Mouse (Mus musculus) heart, embryonic 14.5 days (tissue): ENCODE measurements around the gene Eno2. TPM values are rescaled to one million over a fixed set of nuclear protein-coding genes. Genes with fewer than 3 reads are reported as not detected.

ENCODE experiments used
- ATAC-seq: fragments of 200-750 bp; cut with Nextera tagmentation; 2 replicates; pipeline ENCODE4 v1.8.0; 2017; ENCODE audit warnings: low read depth, moderate TSS enrichment; ENCODE audit not compliant: insufficient number of reproducible peaks, insufficient read depth, low FRiP score
- H3K27ac ChIP-seq, 2 experiments: fragments of 200-500 bp in 1 of 2; fragments of 300-500 bp in 1 of 2; sonication (generic) in 1 of 2; replicated peaks in 1 of 2; 2 replicates each; pipeline ENCODE4 v1.5.1; 2012 to 2014; ENCODE audit warnings: low read depth in 2 of 2, low read length in 2 of 2, control low read depth in 1 of 2, mild to moderate bottlenecking in 1 of 2, mixed read lengths in 1 of 2; ENCODE audit not compliant: control insufficient read depth in 1 of 2, insufficient read depth in 1 of 2
- H3K27me3 ChIP-seq: fragments of 300-500 bp; sonication (generic); 2 replicates; pipeline ENCODE4 v1.6.1; 2014; ENCODE audit warnings: mild to moderate bottlenecking, low read length, control low read depth; ENCODE audit not compliant: control insufficient read depth, insufficient read depth
- H3K36me3 ChIP-seq: fragments of 300-500 bp; sonication (generic); 2 replicates; pipeline ENCODE4 v1.6.1; 2014; ENCODE audit warnings: mild to moderate bottlenecking, control low read depth, low read length, mixed read lengths; ENCODE audit not compliant: control insufficient read depth, insufficient read depth
- H3K4me1 ChIP-seq, 2 experiments: fragments of 200-500 bp in 1 of 2; fragments of 300-500 bp in 1 of 2; sonication (generic) in 1 of 2; 2 replicates each; pipeline ENCODE4 v1.6.1; 2012 to 2014; ENCODE audit warnings: low read length in 2 of 2, control low read depth in 1 of 2, mixed read lengths in 1 of 2; ENCODE audit not compliant: control insufficient read depth in 2 of 2, insufficient read depth in 2 of 2
- H3K4me2 ChIP-seq: fragments of 300-500 bp; sonication (generic); 2 replicates; pipeline ENCODE4 v1.6.1; 2014; ENCODE audit warnings: mild to moderate bottlenecking, low read length
- H3K4me3 ChIP-seq, 2 experiments: fragments of 200-500 bp in 1 of 2; fragments of 300-500 bp in 1 of 2; sonication (generic) in 1 of 2; 2 replicates each; pipeline ENCODE4 v1.5.1; 2012 to 2014; ENCODE audit warnings: low read length in 2 of 2, mild to moderate bottlenecking in 2 of 2, control low read depth in 1 of 2, low read depth in 1 of 2, moderate library complexity in 1 of 2; ENCODE audit not compliant: control insufficient read depth in 1 of 2, insufficient read depth in 1 of 2
- H3K9ac ChIP-seq: fragments of 300-500 bp; sonication (generic); 2 replicates; pipeline ENCODE4 v1.6.1; 2014; ENCODE audit warnings: mild to moderate bottlenecking, low read length
- H3K9me3 ChIP-seq: fragments of 300-500 bp; sonication (generic); 2 replicates; pipeline ENCODE4 v1.6.1; 2016; ENCODE audit warnings: low read length, control low read depth; ENCODE audit not compliant: control insufficient read depth
- WGBS: fragments of 180-500 bp; shearing (Covaris S2); extraction: QIAGEN DNeasy Blood & Tissue Kit; methylation state at CpG from one replicate; pipeline ENCODE4 v1.1.7; 2014; 5-methylcytosine and 5-hydroxymethylcytosine counted together
- polyA plus RNA-seq: library from polyadenylated mRNA; unstranded; fragments of >200 nt; fragmentation: Nextera tagmentation; extraction: Ambion mirVana; gene quantifications from 2 replicates; pipeline ENCODE4 v1.2.1, GENCODE M21; 2014

Gene Eno2
- polyA plus RNA-seq, 1 experiment from 2014 or later: 4.2 TPM

GRCm38 (mm10) chr6:124758849-124759232 lies 10.6 kb downstream of the Eno2 start:
- Histone ChIP-seq H3K36me3 (no peaks in the 10 kb centered on the region), H3K4me2 (peak overlapping the region; percentile 68), H3K27ac (peak overlapping the region; percentile 61 to 97; a peak in 3 of 4 replicates), H3K9me3 (no peaks in the 10 kb centered on the region), H3K4me1 (peaks cover 25 to 38% of the 10 kb centered on the region in 2 experiments), H3K27me3 (0 out of 2 replicates have a peak, but pooled peaks cover 3% of the 10 kb centered on the region), H3K4me3 (no peak overlapping the region), H3K9ac (peak overlapping the region; percentile 56)
- ATAC-seq: no peak
- 29% methylated on average over 2 of the region's 2 CpGs for WGBS

GRCm38 (mm10) chr6:124757909-124758848 lies 11.3 kb downstream of the Eno2 start:
- peak overlapping the region; percentile 68 for H3K4me2 ChIP-seq
- WGBS: 37% methylated on average over 5 of the region's 5 CpGs
- peak overlapping the region; percentile 82 to 97 for H3K27ac ChIP-seq
- H3K9me3 ChIP-seq: no peaks in the 10 kb centered on the region
- ATAC-seq: no peak
- H3K9ac ChIP-seq: peak overlapping the region; percentile 94
- no peaks in the 10 kb centered on the region for H3K36me3 ChIP-seq
- 0 out of 2 replicates have a peak, but pooled peaks cover 3% of the 10 kb centered on the region for H3K27me3 ChIP-seq
- peaks cover 25 to 40% of the 10 kb centered on the region in 2 experiments for H3K4me1 ChIP-seq
- peak overlapping the region; percentile 86 to 94 for H3K4me3 ChIP-seq

- Histone ChIP-seq H3K36me3 (peaks cover under 1% of the 10 kb centered on the region; the same call in 1 of the 2 replicates), H3K27me3 (0 out of 2 replicates have a peak, but pooled peaks cover 3% of the 10 kb centered on the region), H3K27ac (peak overlapping the region; percentile 82 to 97), H3K9me3 (no peaks in the 10 kb centered on the region), H3K4me3 (peak overlapping the region; percentile 86 to 94), H3K9ac (peak overlapping the region; percentile 94), H3K4me2 (peak overlapping the region; percentile 68), H3K4me1 (peaks cover 25 to 40% of the 10 kb centered on the region in 2 experiments)
- ATAC-seq: no peak
- 12% methylated on average over 5 of the region's 5 CpGs for WGBS
These were observed 12.1 kb downstream of the Eno2 start for GRCm38 (mm10) chr6:124757351-124757880.

GRCm38 (mm10) chr6:124756652-124757350 lies 12.7 kb downstream of the Eno2 start:
- WGBS: 2% methylated on average over 49 of the region's 54 CpGs
- no peaks in the 10 kb centered on the region for H3K9me3 ChIP-seq
- peak; percentile 74 for ATAC-seq
- peak overlapping the region; percentile 82 to 97 for H3K27ac ChIP-seq
- 0 out of 2 replicates have a peak, but pooled peaks cover 2% of the 10 kb centered on the region for H3K27me3 ChIP-seq
- H3K4me3 ChIP-seq: peak overlapping the region; percentile 86 to 94
- peak overlapping the region; percentile 94 for H3K9ac ChIP-seq
- peak overlapping the region; percentile 68 for H3K4me2 ChIP-seq
- H3K4me1 ChIP-seq: peaks cover 25 to 40% of the 10 kb centered on the region in 2 experiments
- H3K36me3 ChIP-seq: peaks cover 7% of the 10 kb centered on the region; the same call in 1 of the 2 replicates

- Histone ChIP-seq H3K4me2 (peak within 1 kb of the TSS; percentile 68), H3K4me3 (peak within 1 kb of the TSS; percentile 86 to 94), H3K9ac (peak within 1 kb of the TSS; percentile 94), H3K27ac (peak within 1 kb of the TSS; percentile 82 to 97), H3K9me3 (no peaks in the 10 kb centered on the region), H3K27me3 (no peaks in the 10 kb centered on the region), H3K36me3 (peaks cover 11% of the 10 kb centered on the region; the same call in 1 of the 2 replicates), H3K4me1 (peaks cover 25 to 40% of the 10 kb centered on the region in 2 experiments)
- under 1% methylated on average over 46 of the region's 100 CpGs for WGBS
- peak; percentile 49 for ATAC-seq
These were observed 13.5 kb downstream of the Eno2 start, which contains the start of the genes Gm45234 and Atn1 for GRCm38 (mm10) chr6:124755831-124756595. Gm45234 (minus strand) TSS chr6:124756021. Atn1 (minus strand) TSS chr6:124756524.

- Histone ChIP-seq H3K9ac (peak overlapping the region; percentile 94), H3K9me3 (no peaks in the 10 kb centered on the region), H3K27me3 (no peaks in the 10 kb centered on the region), H3K4me3 (peak overlapping the region; percentile 86 to 94), H3K27ac (peak overlapping the region; percentile 47 to 97; a peak in 3 of 4 replicates), H3K36me3 (peaks cover 12% of the 10 kb centered on the region; the same call in 1 of the 2 replicates), H3K4me1 (peaks cover 25 to 40% of the 10 kb centered on the region in 2 experiments), H3K4me2 (peak overlapping the region; percentile 68)
- ATAC-seq: no peak
- WGBS: 6% methylated on average over 3 of the region's 3 CpGs
These were observed 14.2 kb downstream of the Eno2 start for GRCm38 (mm10) chr6:124755306-124755705.
